Mouse (Mus musculus) olfactory bulb, adult 2 months (tissue): ENCODE measurements around the gene Polr2j.

Experiments
- CTCF ChIP-seq: fragments of 200-500 bp; IDR thresholded peaks from 2 replicates; pipeline ENCODE4 v1.5.1; 2012; ENCODE audit warnings: low read depth, mild to moderate bottlenecking, low read length, moderate library complexity; ENCODE audit not compliant: insufficient read depth
- POLR2A ChIP-seq: fragments of 200-500 bp; IDR thresholded peaks from 2 replicates; pipeline ENCODE4 v1.6.1; 2012; ENCODE audit warnings: mild to moderate bottlenecking, low read depth, low read length, moderate library complexity; ENCODE audit not compliant: insufficient read depth

- no peak for TF ChIP-seq CTCF
- no peak for TF ChIP-seq POLR2A
These were observed 23.0 kb downstream of the Polr2j start for GRCm38 (mm10) chr5:136139393-136139792.
